Mouse (Mus musculus): ENCODE results near the gene Otud5. TPM values are rescaled to one million over a fixed set of nuclear protein-coding genes. Genes with fewer than 3 reads are reported as not detected.
"Not testable (repeated sequence)": the region's sequence is repeated elsewhere in the genome, so short reads cannot be mapped to it uniquely, and the experiment has no call there.

Gene Otud5
- total RNA-seq (2014; rRNA removed) = 18.0 and 22.0 TPM in 2 replicates
- 14.2 and 17.0 TPM in 2 replicates for polyA plus RNA-seq (2012; rRNA removed)

DNA sequence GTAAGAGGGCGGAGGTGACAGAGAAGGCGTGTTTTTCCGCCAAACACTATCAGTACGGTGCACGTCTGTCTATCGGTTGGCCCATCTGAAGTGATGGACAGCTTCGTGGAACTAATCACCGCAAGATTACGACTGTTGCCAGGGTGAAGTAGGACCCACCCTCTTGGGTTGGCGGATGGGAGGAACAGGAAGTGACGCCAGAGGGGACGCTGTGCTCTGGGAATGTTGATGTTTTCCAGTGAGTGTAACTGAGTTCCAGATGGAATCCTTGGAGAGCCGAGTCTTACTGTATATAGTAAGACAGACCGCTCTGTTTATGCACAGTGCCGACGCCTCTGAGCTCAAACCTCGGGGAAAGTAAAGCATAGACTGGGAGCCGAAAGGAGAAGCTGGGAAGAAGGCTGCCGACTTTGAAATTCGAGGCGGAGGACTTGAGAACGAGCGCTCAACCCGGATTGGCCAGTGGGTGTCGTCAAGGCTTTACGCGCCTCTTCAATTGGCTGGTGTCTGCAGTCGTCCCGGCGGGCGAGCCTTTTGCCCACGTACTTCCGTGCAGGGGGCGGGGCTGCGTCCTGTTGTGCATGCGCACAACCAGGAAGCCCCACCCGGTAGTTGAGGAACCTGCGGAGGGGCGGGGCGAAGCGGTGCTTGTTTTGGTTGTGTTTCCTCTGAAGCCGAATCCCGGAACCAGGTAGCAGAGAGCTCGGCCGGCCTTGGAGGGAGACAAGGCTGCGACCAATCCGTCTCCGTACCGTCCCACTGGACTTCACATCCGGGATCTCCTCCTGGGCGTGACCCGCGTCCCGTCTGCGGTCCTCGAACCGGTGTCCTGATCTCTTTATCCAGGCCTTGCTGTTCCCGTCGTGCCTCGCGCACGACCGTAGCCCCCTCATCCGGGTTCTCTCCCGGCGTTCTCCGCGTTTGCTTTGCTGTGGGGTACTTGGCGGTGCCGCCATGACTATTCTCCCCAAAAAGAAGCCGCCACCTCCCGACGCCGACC lies at the start of gene Otud5:
Otud5 (plus strand) TSS at position 202 of the 1,000 bp plus-strand sequence.
- peak within 1 kb of the TSS; percentile 89 for H3K4me3 ChIP-seq (ENCODE audit: insufficient read depth, low read depth, low read length)
- no peak for TF ChIP-seq CTCF (IDR thresholded peaks at IDR 0.05; ENCODE audit: low read depth, low read length)
- TF ChIP-seq POLR2A (IDR thresholded peaks at IDR 0.05; ENCODE audit: extremely low read depth, insufficient read depth, low read length) = 0 out of 2 replicates have a peak, but pooled peaks have one; percentile 42
- H3K79me2 ChIP-seq (ENCODE audit: control insufficient read depth, insufficient read depth, low read length) = peaks cover 7% of the 10 kb centered on the region
- peak within 1 kb of the TSS; percentile 97 for H3K9ac ChIP-seq (ENCODE audit: low read depth, low read length)
- no peaks in the 10 kb centered on the region for H3K27me3 ChIP-seq (ENCODE audit: control insufficient read depth, insufficient read depth, low read length)
- peaks cover 7% of the 10 kb centered on the region for H3K4me1 ChIP-seq (ENCODE audit: control insufficient read depth, insufficient read depth, low read length)
- H3K27ac ChIP-seq (replicated peaks; ENCODE audit: insufficient read depth, low read depth, low read length) = peak within 1 kb of the TSS; percentile 97
- under 1% methylated on average over 70 of the region's 74 CpGs for WGBS
- peak; percentile 97 for DNase-seq (ENCODE audit: extremely low read depth, low read depth, low spot score)
- no peaks in the 10 kb centered on the region; the same call in 1 of the 2 replicates for H3K36me3 ChIP-seq (ENCODE audit: control insufficient read depth, insufficient read depth, low read length)

DNA sequence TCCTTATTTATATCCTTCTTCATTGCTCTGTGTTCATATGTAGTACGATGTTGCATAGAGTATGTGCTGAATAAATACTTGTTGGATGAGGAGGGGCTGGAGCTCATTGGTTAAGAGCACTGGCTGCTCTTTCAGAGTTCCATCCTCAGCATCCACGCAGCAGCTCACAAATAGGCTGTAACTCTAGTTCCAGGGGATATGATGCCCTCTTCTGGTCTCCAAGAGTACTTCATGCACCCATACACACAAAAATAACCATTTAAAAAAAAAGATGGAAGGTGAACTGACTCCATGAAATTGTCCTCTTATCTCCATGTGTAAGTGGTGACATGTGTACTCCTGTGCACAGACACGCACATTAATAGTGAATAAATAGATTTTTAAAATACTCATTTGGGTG lies 47.8 kb upstream of the Otud5 start:
- peaks cover 9% of the 10 kb centered on the region for H3K36me3 ChIP-seq (ENCODE audit: control insufficient read depth, insufficient read depth, low read length)
- 54% methylated on average over 3 of the region's 3 CpGs for WGBS
- DNase-seq (ENCODE audit: extremely low read depth, low read depth, low spot score) = peak; percentile 20
- TF ChIP-seq CTCF (IDR thresholded peaks at IDR 0.05; ENCODE audit: low read depth, low read length) = no peak
- no peak for TF ChIP-seq POLR2A (IDR thresholded peaks at IDR 0.05; ENCODE audit: extremely low read depth, insufficient read depth, low read length)
- H3K4me1 ChIP-seq (ENCODE audit: control insufficient read depth, insufficient read depth, low read length) = peaks cover 7% of the 10 kb centered on the region; the same call in 1 of the 2 replicates
- H3K27ac ChIP-seq (replicated peaks; ENCODE audit: insufficient read depth, low read depth, low read length) = no peak overlapping the region
- H3K27me3 ChIP-seq (ENCODE audit: control insufficient read depth, insufficient read depth, low read length) = no peaks in the 10 kb centered on the region
- H3K4me3 ChIP-seq (ENCODE audit: insufficient read depth, low read depth, low read length) = no peak overlapping the region
- H3K9ac ChIP-seq (ENCODE audit: low read depth, low read length) = no peak overlapping the region
- no peaks in the 10 kb centered on the region; the same call in 1 of the 2 replicates for H3K79me2 ChIP-seq (ENCODE audit: control insufficient read depth, insufficient read depth, low read length)

DNA sequence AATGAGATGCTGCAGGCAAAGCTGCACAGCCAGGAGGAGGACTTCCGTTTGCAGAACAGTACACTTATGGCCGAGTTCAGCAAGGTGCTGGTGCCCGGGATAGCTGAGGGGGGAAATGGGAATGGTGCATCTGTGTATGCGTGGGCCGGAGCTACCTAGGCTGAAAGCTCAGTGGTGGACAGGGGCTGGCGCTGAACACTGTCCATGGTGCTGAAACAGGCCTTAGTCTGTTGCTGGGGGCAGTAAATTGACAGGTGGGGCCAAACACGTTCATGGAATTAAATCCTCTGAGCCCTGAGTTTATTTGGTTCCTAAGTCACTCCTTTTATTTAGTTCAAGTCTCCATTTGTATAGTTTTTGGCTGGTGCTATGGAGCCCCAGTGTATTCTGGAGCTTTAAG lies 46.1 kb upstream of the Otud5 start:
- Histone ChIP-seq H3K79me2 (ENCODE audit: control insufficient read depth, insufficient read depth, low read length) (no peaks in the 10 kb centered on the region; the same call in 1 of the 2 replicates), H3K36me3 (ENCODE audit: control insufficient read depth, insufficient read depth, low read length) (peaks cover 17% of the 10 kb centered on the region), H3K4me3 (ENCODE audit: insufficient read depth, low read depth, low read length) (no peak overlapping the region), H3K27me3 (ENCODE audit: control insufficient read depth, insufficient read depth, low read length) (no peaks in the 10 kb centered on the region), H3K27ac (replicated peaks; ENCODE audit: insufficient read depth, low read depth, low read length) (no peak overlapping the region), H3K4me1 (ENCODE audit: control insufficient read depth, insufficient read depth, low read length) (peaks cover 7% of the 10 kb centered on the region; the same call in 1 of the 2 replicates), H3K9ac (ENCODE audit: low read depth, low read length) (no peak overlapping the region)
- TF ChIP-seq CTCF (IDR thresholded peaks at IDR 0.05; ENCODE audit: low read depth, low read length) (no peak), POLR2A (IDR thresholded peaks at IDR 0.05; ENCODE audit: extremely low read depth, insufficient read depth, low read length) (no peak)
- WGBS = 43% methylated on average over 7 of the region's 7 CpGs
- DNase-seq (ENCODE audit: extremely low read depth, low read depth, low spot score) = no peak

- peaks cover 29% of the 10 kb centered on the region for H3K36me3 ChIP-seq (ENCODE audit: control insufficient read depth, insufficient read depth, low read length)
- no peaks in the 10 kb centered on the region for H3K79me2 ChIP-seq (ENCODE audit: control insufficient read depth, insufficient read depth, low read length)
- TF ChIP-seq POLR2A (IDR thresholded peaks at IDR 0.05; ENCODE audit: extremely low read depth, insufficient read depth, low read length) = no peak
- TF ChIP-seq CTCF (IDR thresholded peaks at IDR 0.05; ENCODE audit: low read depth, low read length) = peak; percentile 19; the same call in 1 of the 2 replicates
- H3K9ac ChIP-seq (ENCODE audit: low read depth, low read length) = no peak overlapping the region
- peak overlapping the region; percentile 73 for H3K27ac ChIP-seq (replicated peaks; ENCODE audit: insufficient read depth, low read depth, low read length)
- peak; percentile 83 for DNase-seq (ENCODE audit: extremely low read depth, low read depth, low spot score)
- no peak overlapping the region for H3K4me3 ChIP-seq (ENCODE audit: insufficient read depth, low read depth, low read length)
- 31% methylated on average over 3 of the region's 3 CpGs for WGBS
- no peaks in the 10 kb centered on the region for H3K27me3 ChIP-seq (ENCODE audit: control insufficient read depth, insufficient read depth, low read length)
- H3K4me1 ChIP-seq (ENCODE audit: control insufficient read depth, insufficient read depth, low read length) = no peaks in the 10 kb centered on the region; the same call in 1 of the 2 replicates
Observed at GRCm38 (mm10) chrX:7797327-7797726, 43.8 kb upstream of the Otud5 start.

DNA sequence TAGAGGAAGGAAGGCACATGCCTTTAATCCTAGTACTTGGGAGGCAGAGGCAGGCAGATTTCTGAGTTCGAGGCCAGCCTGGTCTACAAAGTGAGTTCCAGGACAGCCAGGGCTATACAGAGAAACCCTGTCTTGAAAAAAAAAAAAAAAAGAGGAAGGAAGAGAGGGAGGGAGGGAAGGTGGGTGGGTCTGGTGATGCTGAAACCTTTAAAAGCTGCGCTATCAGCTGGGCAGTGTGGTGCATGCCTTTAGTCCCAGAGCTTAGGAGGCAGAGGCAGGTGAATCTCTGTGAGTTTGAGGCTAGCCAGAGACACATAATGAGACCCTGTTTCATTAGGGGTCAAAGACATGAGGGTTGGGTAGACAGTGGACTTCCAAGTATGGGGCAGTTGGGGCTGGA lies 39.0 kb upstream of the Otud5 start:
- not testable (repeated sequence) for H3K4me3 ChIP-seq (ENCODE audit: insufficient read depth, low read depth, low read length); DNase-seq (ENCODE audit: extremely low read depth, low read depth, low spot score); H3K9ac ChIP-seq (ENCODE audit: low read depth, low read length); H3K27ac ChIP-seq (replicated peaks; ENCODE audit: insufficient read depth, low read depth, low read length); H3K79me2 ChIP-seq (ENCODE audit: control insufficient read depth, insufficient read depth, low read length); H3K4me1 ChIP-seq (ENCODE audit: control insufficient read depth, insufficient read depth, low read length); H3K27me3 ChIP-seq (ENCODE audit: control insufficient read depth, insufficient read depth, low read length)
- H3K36me3 ChIP-seq (ENCODE audit: control insufficient read depth, insufficient read depth, low read length) = peaks cover 28% of the 10 kb centered on the region
- 90% methylated on average over 2 of the region's 2 CpGs for WGBS
